Mouse (Mus musculus): Measurements from ENCODE around the gene Bach1.

The Bach1 gene

GRCm38 (mm10) chr16:87698692-87699305 lies at the start of gene Bach1:
Gene Bach1 (plus strand): TSS chr16:87698945.
- DNase-seq (ENCODE audit: low read depth, low spot score): peak; percentile 78

DNA sequence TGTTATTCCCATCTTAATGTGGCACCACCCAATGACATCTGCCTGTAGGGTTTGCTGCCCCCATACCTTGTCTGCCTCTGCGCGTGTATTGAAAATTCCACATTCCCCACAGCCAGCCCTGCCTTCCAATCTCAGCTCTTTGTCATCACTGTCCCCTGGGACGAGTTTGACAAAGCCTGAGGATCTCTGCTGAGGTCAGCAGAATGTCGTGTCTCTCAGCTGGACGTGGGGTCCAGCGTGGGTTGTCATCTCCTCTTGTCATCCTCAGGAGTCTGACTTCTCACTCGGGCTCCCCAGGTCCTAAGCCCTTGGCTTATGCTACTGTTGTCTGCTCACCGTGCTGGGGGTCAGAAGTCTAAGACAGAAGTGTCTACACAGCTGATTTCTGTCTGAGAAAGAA lies 46.4 kb upstream of the Bach1 start:
- no peak for DNase-seq (ENCODE audit: low read depth, low spot score)

DNA sequence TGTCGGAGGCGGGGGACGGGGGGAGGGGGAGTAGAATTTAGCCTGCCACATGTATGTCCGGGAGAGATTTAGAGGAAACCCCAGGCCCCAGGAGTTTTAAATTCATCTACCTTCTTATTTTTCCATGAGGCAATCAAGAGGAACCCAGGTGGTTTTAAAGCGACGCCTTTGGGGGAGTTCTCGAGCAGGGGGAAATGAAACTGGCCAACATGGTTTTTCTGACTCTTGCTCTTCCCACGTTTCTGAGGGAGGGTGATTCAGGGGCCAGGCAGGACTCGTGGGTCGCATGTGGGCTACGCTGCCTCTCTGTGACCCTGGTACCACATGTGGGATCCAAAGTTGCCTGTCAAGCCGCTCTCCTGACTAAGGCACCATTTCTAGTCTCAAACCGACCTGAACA lies 45.8 kb upstream of the Bach1 start:
- DNase-seq (ENCODE audit: low read depth, low spot score): no peak

DNA sequence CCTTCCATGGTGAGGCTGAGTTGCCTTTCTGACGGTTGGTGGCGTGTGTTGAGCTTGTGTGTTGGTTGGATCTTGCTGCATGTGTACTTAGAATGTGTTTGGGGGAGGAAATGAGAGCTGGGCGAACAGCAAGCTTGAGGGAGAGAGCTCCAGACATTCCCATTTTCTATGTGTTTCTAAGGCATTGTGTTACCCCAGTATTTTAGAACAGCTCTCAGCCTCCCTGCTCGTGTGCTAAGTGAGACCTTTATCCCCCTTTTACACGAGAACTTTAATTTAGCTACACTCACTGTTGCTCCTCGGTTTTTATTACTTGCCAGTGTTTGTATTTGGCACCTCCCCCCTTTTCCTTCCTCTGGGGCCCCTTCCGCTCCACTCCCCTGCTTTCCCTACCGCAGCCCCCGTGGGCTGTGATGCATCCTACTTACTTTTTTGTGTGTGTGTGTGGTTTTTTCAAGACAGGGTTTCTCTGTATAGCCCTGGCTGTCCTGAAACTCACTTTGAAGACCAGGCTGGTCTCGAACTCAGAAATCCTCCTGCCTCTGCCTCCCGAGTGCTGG lies 44.6 kb upstream of the Bach1 start:
- no peak for DNase-seq (ENCODE audit: low read depth, low spot score)

- DNase-seq (ENCODE audit: low read depth, low spot score): no peak
Measured at GRCm38 (mm10) chr16:87655005-87655404, 43.7 kb upstream of the Bach1 start.

DNA sequence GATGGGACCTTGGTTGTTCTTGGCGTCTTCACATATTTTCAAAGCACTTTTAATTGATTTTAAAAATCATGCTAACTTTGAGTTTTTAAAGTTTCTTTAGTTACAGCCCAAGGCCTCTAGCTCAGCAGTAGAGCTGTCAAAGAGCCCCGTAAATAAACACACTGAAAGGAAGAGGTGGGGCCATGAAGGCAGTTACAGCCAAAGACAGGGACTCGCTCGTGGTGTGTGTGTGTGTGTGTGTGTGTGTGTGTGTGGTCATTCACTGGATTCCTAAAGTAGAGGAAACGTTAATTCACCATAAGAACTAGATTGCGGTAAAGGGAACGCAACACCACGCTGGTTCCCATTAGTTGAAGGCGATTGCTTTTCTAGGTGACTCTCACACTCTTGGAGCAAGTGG lies 43.2 kb upstream of the Bach1 start:
- DNase-seq (ENCODE audit: low read depth, low spot score): no peak

DNA sequence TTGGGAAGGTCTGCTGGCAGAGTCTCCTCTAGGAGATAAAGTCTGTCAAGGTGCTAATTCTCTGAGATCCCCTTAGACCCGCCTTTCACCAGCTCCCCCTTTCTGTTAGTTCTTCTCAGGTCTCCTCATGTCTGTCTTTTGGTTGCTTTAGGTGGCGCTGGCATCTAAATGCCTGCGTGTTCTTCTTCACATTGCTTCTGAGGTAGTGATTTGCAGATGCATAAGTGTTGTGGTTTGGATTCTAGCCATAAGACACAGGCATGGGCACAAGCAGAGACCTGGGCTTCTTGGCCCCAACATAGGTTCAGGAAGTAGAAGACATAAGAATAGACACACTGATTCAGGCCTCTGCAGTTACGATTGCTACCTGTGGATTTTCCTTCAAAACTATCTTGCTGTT lies 42.0 kb upstream of the Bach1 start:
- DNase-seq (ENCODE audit: low read depth, low spot score): no peak

DNA sequence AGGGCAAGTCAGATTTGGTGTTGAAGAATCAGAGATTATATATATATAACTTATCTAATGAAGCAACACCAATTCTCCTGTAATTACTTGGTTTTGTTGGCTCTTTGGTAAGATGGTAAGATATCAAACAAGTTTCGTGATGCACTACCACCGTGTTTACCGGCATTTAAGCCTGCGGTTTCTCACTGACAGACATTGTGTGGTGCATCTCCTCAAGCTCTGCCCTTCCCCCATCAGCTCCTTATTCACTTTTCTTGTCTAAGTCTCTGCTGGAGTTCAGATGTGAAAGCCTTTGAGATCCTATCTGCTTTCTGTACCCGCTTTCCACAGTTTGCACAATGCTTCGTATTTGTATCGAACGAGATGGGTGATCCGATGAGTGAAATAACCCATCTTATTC lies 41.5 kb upstream of the Bach1 start:
- no peak for DNase-seq (ENCODE audit: low read depth, low spot score)

DNA sequence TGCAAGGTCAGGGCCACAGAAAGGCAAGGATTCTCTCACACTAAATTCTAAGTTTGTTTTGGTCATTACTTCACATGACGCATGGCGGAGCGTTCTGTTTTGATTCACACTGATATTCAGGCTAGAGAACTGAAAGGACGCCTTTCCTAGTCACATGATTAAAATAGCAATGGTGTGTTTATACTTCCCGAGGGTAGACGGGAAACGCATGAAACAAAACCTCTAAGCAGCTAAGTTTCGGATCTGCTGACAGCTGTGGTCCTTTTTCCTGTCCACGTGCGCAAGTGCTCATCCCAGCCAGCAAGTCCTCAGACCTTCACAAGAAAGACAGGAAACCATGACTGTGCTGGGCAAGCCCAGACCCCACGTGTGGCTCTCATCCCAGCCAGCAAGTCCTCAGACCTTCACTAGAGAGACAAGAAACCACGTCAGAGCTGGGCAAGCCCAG lies 37.7 kb upstream of the Bach1 start:
- peak; percentile 39 for DNase-seq (ENCODE audit: low read depth, low spot score)

- DNase-seq (ENCODE audit: low read depth, low spot score): no peak
Measured at GRCm38 (mm10) chr16:87661636-87662035, 37.1 kb upstream of the Bach1 start.

- DNase-seq (ENCODE audit: low read depth, low spot score): no peak
Measured at GRCm38 (mm10) chr16:87662528-87662927, 36.2 kb upstream of the Bach1 start.

DNA sequence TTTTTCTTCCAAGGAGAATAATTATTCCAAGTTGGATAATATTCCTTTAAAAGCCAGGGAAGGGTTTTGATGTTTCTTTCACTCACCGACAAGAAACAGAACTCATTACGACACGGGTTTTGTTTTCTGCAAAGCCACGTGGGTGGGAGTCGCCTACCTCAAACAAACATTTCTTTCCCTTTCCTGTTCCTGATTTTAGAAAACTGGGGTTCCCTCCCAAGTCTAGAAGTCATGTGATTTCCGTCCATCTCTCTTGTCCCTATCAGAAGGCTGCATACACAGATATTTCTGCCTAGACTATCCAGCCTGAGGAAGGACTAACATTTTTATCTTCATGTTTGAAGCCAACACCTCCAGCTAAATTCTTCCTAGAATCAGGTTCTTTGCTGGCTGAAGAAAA lies 34.9 kb upstream of the Bach1 start:
- DNase-seq (ENCODE audit: low read depth, low spot score): no peak

DNA sequence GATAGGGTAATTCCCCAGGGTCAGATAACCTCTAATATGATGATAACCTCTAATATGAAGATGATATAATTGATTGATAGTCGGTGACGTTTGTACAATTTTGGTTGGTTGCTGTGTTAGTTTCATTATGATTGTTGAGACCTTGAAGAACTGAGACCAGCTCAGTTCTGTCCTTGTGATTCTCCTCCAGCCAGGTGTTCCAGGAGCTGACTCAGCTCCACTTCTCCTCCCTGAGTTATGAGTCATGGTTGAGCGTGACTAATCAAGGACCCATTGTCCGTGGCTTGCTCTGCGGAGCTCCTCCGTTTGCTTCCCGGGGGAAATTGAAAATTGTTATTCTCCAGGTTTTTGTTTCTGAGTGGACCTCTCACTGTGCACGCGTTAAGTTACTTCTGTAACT lies 33.5 kb upstream of the Bach1 start:
- DNase-seq (ENCODE audit: low read depth, low spot score): no peak

GRCm38 (mm10) chr16:87665752-87666619 lies 32.8 kb upstream of the Bach1 start:
- DNase-seq (ENCODE audit: low read depth, low spot score): no peak

- DNase-seq (ENCODE audit: low read depth, low spot score): no peak
Measured at GRCm38 (mm10) chr16:87666620-87667004, 32.1 kb upstream of the Bach1 start.

GRCm38 (mm10) chr16:87668002-87668401 lies 30.7 kb upstream of the Bach1 start:
- no peak for DNase-seq (ENCODE audit: low read depth, low spot score)

GRCm38 (mm10) chr16:87670091-87670820 lies 28.5 kb upstream of the Bach1 start:
- no peak for DNase-seq (ENCODE audit: low read depth, low spot score)

- no peak for DNase-seq (ENCODE audit: low read depth, low spot score)
Measured at GRCm38 (mm10) chr16:87670821-87671165, 28.0 kb upstream of the Bach1 start.

DNA sequence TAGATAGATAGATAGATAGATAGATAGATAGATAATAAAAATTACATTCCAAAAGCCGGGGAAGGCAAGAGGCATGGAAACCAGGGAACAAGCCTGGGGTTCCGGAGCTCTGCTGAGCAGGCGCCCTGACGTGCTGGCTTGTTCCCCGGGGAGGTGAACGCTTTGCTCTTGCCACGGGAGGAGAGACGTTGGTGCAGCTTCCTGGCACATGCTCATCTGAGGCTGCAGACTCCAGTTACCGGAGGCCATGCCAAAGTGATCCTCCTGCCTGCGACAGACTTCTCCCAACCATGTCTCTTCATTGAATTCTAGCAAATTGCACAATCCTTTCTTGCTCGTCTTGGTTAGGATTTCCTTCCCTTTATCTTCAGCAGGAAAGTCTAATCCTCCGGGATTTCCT lies 27.4 kb upstream of the Bach1 start:
- DNase-seq (ENCODE audit: low read depth, low spot score): no peak

- DNase-seq (ENCODE audit: low read depth, low spot score): no peak
Measured at GRCm38 (mm10) chr16:87673155-87673554, 25.6 kb upstream of the Bach1 start.

GRCm38 (mm10) chr16:87676182-87676581 lies 22.6 kb upstream of the Bach1 start:
- DNase-seq (ENCODE audit: low read depth, low spot score): no peak

DNA sequence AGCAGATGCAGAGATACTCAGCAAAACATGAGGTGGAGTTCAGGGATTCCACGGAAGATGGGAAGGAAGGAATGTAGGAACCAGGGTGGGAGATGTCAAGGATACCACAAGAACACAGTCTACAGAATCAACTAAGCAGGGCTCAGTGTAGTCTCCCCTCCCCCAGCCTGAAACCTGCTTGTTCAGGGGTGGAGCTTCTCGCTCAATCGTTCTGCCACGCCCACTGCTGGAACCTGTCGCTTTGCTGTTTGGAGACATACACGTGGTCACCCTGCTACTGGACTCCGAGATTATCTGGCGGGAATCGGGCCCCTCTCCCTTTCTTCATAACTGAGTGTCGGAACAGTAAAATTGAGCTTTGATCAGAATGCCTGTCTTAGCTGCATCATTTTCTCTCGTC lies 20.1 kb upstream of the Bach1 start:
- DNase-seq (ENCODE audit: low read depth, low spot score): no peak
